Mouse (Mus musculus) limb, embryonic 14.5 days (tissue): ENCODE data around the gene Acta1. TPM values are rescaled to one million over a fixed set of nuclear protein-coding genes. Genes with fewer than 3 reads are reported as not detected.
A peak's percentile ranks its signal among the peaks of the same experiment; 100 is the strongest.

Experiments used
- ATAC-seq: fragments of 200-750 bp; cut with Nextera tagmentation; 2 replicates; pipeline ENCODE4 v1.8.0; 2017; ENCODE audit warnings: low read depth, moderate number of reproducible peaks, moderate TSS enrichment; ENCODE audit not compliant: low FRiP score
- DNase-seq: peaks from one replicate; pipeline ENCODE4 v3.0.0-alpha.2; 2015; ENCODE audit warnings: low spot score
- H3K27ac ChIP-seq: fragments of 300-500 bp; sonication (generic); replicated peaks from 2 replicates; pipeline ENCODE4 v1.5.1; 2014; ENCODE audit warnings: low read depth, mild to moderate bottlenecking, low read length, moderate library complexity, mixed read lengths
- H3K27me3 ChIP-seq: fragments of 300-500 bp; sonication (generic); 2 replicates; pipeline ENCODE4 v1.6.1; 2014; ENCODE audit warnings: low read length, mixed read lengths; ENCODE audit not compliant: control insufficient read depth, insufficient read depth
- H3K36me3 ChIP-seq: fragments of 300-500 bp; sonication (generic); 2 replicates; pipeline ENCODE4 v1.6.1; 2014; ENCODE audit warnings: mild to moderate bottlenecking, low read length, moderate library complexity, mixed read lengths; ENCODE audit not compliant: control insufficient read depth, insufficient read depth
- H3K4me1 ChIP-seq: fragments of 300-500 bp; sonication (generic); 2 replicates; pipeline ENCODE4 v1.6.1; 2014; ENCODE audit warnings: antibody characterized with exemption, low read length, mixed read lengths; ENCODE audit not compliant: control insufficient read depth, insufficient read depth
- H3K4me2 ChIP-seq: fragments of 300-500 bp; sonication (generic); replicated peaks from 2 replicates; pipeline ENCODE4 v1.6.1; 2014; ENCODE audit warnings: low read depth, mild to moderate bottlenecking, low read length, moderate library complexity; ENCODE audit not compliant: severe bottlenecking
- H3K4me3 ChIP-seq: fragments of 300-500 bp; sonication (generic); replicated peaks from 2 replicates; pipeline ENCODE4 v1.5.1; 2014; ENCODE audit warnings: low read length
- H3K9ac ChIP-seq: fragments of 300-500 bp; sonication (generic); 2 replicates; pipeline ENCODE4 v1.6.1; 2014; ENCODE audit warnings: mild to moderate bottlenecking, low read depth, low read length, moderate library complexity; ENCODE audit not compliant: severe bottlenecking
- H3K9me3 ChIP-seq: fragments of 300-500 bp; sonication (generic); 2 replicates; pipeline ENCODE4 v1.6.1; 2016; ENCODE audit warnings: low read length; ENCODE audit not compliant: control insufficient read depth
- POLR2A ChIP-seq: fragments of 200-500 bp; IDR thresholded peaks from 2 replicates; pipeline ENCODE4 v1.8.0; 2012; ENCODE audit warnings: inconsistent platforms, mild to moderate bottlenecking, moderate library complexity, borderline replicate concordance; ENCODE audit not compliant: insufficient read depth, insufficient read length; ENCODE audit errors: extremely low read depth
- WGBS: fragments of 180-500 bp; shearing (Covaris S2); extraction: QIAGEN DNeasy Blood & Tissue Kit; methylation state at CpG from one replicate; pipeline ENCODE4 v1.1.7; 2014; 5-methylcytosine and 5-hydroxymethylcytosine counted together
- polyA plus RNA-seq, 2 experiments: library from polyadenylated mRNA; depleted of rRNA in 1 of 2; stranded (reverse) in 1 of 2; unstranded in 1 of 2; fragments of >200 nt; fragmentation: Nextera tagmentation in 1 of 2; extraction: Ambion mirVana in 1 of 2; gene quantifications; 2 replicates each; pipeline versions ENCODE4 v1.2.1 to v1.2.3; 2012 to 2014

Gene Acta1
- polyA plus RNA-seq, 2 experiments = 847 to 1,005 TPM

DNA sequence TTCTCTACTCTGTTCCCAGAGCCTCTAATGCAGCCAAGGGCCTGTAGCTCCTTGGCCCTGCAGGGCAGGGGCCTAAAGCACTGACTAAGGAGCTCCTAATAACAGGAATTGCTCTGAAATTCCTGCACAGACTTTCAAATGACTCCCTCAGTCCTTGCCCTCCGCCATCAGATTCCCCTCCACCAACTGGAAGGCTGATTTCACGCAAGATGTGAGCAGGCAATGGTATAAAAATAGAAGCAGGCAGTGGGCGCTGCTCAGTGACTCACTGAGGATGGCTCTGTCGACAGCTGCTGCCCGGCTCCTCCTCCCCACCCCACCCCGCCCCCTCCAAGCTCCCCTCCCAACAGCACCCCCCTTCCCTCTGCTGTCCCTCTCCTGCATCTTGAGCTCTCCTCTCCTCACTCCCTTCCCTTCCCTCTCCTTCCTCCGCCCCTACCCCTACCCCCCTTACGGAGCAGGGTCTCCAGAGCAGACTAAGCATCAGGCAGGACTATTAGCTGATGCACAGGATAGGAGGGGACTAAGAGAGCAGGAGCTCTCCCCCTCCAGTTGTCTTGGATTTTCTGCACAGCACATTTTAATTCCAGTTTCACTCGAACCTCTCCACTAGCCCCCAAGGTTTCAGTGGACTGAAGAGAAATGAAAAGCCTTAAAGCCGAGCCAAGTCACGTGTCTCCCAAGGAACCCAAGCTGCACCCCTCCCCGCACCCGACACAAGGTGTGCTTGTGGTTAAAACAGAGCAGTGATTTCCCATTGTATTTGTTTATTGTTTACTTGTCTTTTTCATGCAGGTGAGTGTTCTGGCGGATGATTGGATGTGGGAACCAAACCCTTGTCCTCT is 9.6 kb downstream of the Acta1 start:
- H3K4me1 ChIP-seq = no peaks in the 10 kb centered on the region
- ATAC-seq (peak; percentile 76), DNase-seq (peak; percentile 54)
- 6% methylated on average over 14 of the region's 14 CpGs for WGBS
- H3K4me3 ChIP-seq = no peak overlapping the region
- no peak for TF ChIP-seq POLR2A
- no peak overlapping the region for H3K9ac ChIP-seq
- H3K9me3 ChIP-seq = no peaks in the 10 kb centered on the region
- H3K36me3 ChIP-seq = no peaks in the 10 kb centered on the region
- H3K27ac ChIP-seq = 0 out of 2 replicates have a peak overlapping the region, but pooled peaks have one; percentile 52
- H3K27me3 ChIP-seq = no peaks in the 10 kb centered on the region
- H3K4me2 ChIP-seq = no peak overlapping the region

DNA sequence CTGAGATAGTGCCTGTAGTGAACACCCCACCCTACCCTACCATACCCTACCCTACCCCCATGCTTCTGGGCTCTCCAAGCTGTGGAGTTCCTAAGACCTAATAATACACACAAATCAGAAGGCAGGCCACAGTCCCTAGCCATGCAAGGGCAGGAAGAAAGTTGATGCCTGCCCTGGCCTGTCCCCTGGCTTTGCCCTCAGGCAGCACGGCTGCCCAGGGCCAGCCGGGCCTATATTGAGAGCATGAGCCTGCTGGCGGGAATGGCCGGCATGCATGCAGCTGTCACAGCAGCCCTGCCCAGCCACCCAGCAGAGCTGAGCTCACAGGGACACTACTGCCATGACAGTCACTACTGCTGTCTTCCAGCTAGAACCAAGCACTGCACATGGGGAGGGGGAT is 11.5 kb downstream of the Acta1 start:
- Histone ChIP-seq H3K4me3 (no peak overlapping the region), H3K9ac (no peak overlapping the region), H3K4me1 (no peaks in the 10 kb centered on the region), H3K4me2 (no peak overlapping the region), H3K27ac (no peak overlapping the region), H3K27me3 (no peaks in the 10 kb centered on the region), H3K9me3 (no peaks in the 10 kb centered on the region), H3K36me3 (no peaks in the 10 kb centered on the region)
- WGBS = 64% methylated on average over 4 of the region's 4 CpGs
- ATAC-seq (peak; percentile 70), DNase-seq (peak; percentile 30)
- TF ChIP-seq POLR2A = no peak

DNA sequence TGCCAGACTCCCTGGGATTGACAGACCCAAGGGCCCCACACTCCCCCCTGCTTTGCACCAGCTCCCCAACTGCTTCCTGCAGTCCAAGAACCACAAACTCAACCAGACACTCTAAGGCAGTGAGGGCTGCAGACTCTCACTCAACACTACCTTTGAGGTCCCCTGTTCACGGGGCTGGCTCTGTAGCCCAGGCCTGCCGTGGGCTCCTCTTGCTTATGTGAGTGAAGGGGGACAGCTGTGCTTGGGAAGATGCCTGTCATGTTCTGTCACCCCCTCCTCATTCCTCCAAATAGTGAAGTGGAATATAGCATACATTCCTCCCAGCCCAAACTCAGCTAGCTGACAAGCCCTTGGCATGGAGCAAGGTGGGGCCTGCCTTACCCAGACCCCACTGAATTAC is 12.1 kb downstream of the Acta1 start:
- H3K27ac ChIP-seq = no peak overlapping the region
- no peak for TF ChIP-seq POLR2A
- DNase-seq (no peak), ATAC-seq (no peak)
- no peak overlapping the region for H3K4me2 ChIP-seq
- H3K9ac ChIP-seq = no peak overlapping the region
- H3K4me1 ChIP-seq = no peaks in the 10 kb centered on the region
- H3K36me3 ChIP-seq = no peaks in the 10 kb centered on the region
- H3K9me3 ChIP-seq = no peaks in the 10 kb centered on the region
- no peaks in the 10 kb centered on the region for H3K27me3 ChIP-seq
- no peak overlapping the region for H3K4me3 ChIP-seq
- 74% methylated on average over 2 of the region's 2 CpGs for WGBS

DNA sequence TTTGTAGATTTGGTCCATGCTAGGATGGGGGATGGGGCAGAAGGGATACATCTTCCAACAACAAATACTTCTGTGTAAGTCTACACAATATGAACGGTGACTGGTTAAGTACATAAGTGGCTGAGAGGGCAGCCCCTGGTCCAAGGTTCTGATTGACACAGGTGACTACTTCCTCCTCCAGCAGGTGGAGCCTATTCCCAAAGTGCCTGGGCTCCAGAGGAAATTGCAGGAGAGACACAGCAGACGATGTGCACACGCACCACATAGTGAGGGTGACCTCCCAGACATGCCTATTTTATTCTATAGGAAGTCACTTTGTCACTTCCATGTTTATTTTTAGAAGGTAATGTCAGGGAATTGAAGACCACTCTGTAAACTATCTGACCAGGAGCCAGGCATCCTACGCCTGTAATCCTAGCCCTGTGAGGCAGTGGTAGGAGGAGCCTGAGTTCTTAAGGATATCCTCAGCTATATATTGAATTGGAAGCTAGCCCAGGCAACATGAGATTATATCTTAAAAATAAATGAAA is 13.7 kb downstream of the Acta1 start:
- no peak for DNase-seq
- H3K9ac ChIP-seq = no peak overlapping the region
- no peaks in the 10 kb centered on the region for H3K27me3 ChIP-seq
- ATAC-seq = no peak
- H3K27ac ChIP-seq = no peak overlapping the region
- no peaks in the 10 kb centered on the region for H3K9me3 ChIP-seq
- 41% methylated on average over 4 of the region's 4 CpGs for WGBS
- TF ChIP-seq POLR2A = no peak
- H3K4me3 ChIP-seq = no peak overlapping the region
- H3K36me3 ChIP-seq = no peaks in the 10 kb centered on the region
- no peak overlapping the region for H3K4me2 ChIP-seq
- H3K4me1 ChIP-seq = no peaks in the 10 kb centered on the region

DNA sequence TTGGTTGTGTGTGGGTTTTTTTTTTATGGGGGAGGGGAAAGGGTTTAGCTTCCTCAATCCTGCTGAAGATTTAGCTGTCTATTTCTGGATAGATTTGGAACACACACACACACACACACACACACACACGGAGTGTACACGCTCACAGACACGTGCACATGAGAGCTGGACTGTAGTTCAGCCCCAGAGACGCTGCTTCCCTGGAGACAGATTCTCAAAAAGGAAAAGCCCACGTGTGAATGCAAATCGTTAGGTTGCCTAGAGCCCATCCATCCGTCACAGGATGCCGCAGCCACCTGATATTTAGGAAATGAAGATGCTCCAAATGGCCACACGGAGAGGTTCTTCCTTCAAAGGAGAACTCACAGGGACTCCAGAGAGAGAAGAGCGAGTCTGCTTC is 14.3 kb downstream of the Acta1 start:
- 66% methylated on average over 10 of the region's 10 CpGs for WGBS
- no peaks in the 10 kb centered on the region for H3K27me3 ChIP-seq
- no peak overlapping the region for H3K4me2 ChIP-seq
- H3K9me3 ChIP-seq = no peaks in the 10 kb centered on the region
- no peak overlapping the region for H3K4me3 ChIP-seq
- no peak overlapping the region for H3K9ac ChIP-seq
- no peaks in the 10 kb centered on the region for H3K4me1 ChIP-seq
- TF ChIP-seq POLR2A = no peak
- ATAC-seq (no peak), DNase-seq (no peak)
- H3K27ac ChIP-seq = no peak overlapping the region
- H3K36me3 ChIP-seq = no peaks in the 10 kb centered on the region

DNA sequence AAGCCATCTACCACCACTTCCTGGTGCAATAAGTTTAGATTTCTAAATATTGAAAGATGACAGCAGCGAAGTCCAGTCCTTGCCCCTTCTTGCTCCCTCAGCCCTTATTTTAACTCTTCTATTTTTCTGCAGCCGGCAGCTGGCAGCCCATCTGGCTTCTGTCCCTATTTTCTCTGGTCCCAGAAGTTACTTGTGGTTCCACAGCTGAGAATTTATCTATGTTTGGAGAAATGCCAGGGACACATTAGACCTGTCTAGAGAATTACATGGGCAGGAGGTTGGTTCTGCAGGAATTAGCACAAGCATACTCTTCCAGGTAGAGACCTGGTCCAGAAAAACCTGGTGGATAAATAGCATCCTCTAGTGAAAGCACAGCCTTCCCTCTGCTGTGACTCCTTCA is 16.7 kb downstream of the Acta1 start:
- WGBS = 70% methylated on average over 2 of the region's 2 CpGs
- H3K27me3 ChIP-seq = no peaks in the 10 kb centered on the region
- TF ChIP-seq POLR2A = no peak
- DNase-seq = no peak
- no peak for ATAC-seq
- no peaks in the 10 kb centered on the region for H3K9me3 ChIP-seq
- no peak overlapping the region for H3K4me3 ChIP-seq
- no peak overlapping the region for H3K27ac ChIP-seq
- H3K36me3 ChIP-seq = no peaks in the 10 kb centered on the region
- H3K4me1 ChIP-seq = no peaks in the 10 kb centered on the region
- H3K4me2 ChIP-seq = no peak overlapping the region
- H3K9ac ChIP-seq = no peak overlapping the region
